Mouse (Mus musculus): ENCODE measurements at regions not wholly inside any gene's neighbourhood (a gene's known extent, or its start where the extent isn't known, plus 50 kb on each side); places are given as distances from the start of the nearest gene placed in this dataset.

- DNase-seq (ENCODE audit: low read depth, low spot score) = no peak
Observed at GRCm38 (mm10) chr6:140300470-140301145, 123.2 kb upstream of the Plekha5 start.

DNA sequence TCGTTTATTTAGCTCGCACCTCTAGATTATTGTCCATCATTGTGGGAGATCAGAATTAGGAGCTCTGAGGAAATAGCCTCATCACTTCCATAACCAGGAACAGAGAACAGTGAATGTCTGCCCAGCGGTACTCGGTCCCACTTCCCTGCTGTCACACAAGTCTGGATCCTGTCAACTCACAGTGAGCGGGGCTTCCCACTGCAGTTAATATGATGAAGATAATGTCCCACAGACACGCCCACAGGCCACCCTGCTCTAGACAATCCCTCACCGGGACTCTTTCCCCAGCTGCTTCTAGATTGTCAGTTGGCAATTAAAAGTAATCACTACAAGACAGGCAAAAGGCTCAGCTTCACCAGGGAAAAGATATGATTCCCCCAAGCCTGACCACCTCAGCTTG is 124.2 kb upstream of the Plekha5 start:
- no peak for DNase-seq (ENCODE audit: low read depth, low spot score)

GRCm38 (mm10) chr6:140297969-140298554 is 125.8 kb upstream of the Plekha5 start:
- no peak for DNase-seq (ENCODE audit: low read depth, low spot score)

DNA sequence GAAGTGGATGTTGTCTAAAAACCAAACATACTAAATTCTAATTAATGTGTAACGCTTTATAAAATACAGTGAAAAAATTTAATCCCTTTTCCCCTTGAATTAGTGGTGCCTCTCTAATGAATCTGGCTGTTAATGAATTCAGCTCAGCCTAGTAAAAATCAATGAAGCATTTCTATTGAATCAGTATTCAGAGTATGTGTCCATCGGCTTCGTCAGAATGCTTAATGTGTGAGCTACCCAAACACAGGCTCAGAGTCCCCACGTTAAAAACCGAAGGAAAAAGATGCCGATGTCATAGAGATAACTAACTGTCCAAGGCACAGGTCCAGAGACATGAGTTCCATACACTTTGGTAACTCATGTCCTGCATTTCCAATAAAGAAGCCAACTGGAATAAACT is 126.3 kb upstream of the Plekha5 start:
- no peak for DNase-seq (ENCODE audit: low read depth, low spot score)

- DNase-seq (ENCODE audit: low read depth, low spot score) = no peak
Observed at GRCm38 (mm10) chr6:140290109-140290508, 133.7 kb upstream of the Plekha5 start.

DNA sequence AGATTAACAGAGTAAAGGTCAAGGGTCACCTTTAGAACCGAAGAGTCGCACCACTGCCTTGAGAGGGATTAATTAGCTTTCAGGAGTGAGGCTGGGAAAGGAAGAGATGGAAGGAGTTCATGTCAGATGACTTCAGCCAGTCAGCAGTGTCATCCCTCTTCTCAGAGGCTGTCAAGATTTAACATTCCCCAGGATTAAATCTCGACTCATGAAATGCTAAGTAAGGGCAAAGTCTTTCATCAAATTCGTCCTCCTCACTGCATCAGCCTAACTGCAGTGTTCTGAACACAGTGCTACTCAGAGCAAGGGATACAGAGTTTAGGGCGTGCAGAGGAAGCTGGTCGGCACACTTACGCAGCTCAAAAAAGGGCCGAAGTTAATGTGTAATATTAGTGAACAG is 135.1 kb upstream of the Plekha5 start:
- DNase-seq (ENCODE audit: low read depth, low spot score) = no peak

DNA sequence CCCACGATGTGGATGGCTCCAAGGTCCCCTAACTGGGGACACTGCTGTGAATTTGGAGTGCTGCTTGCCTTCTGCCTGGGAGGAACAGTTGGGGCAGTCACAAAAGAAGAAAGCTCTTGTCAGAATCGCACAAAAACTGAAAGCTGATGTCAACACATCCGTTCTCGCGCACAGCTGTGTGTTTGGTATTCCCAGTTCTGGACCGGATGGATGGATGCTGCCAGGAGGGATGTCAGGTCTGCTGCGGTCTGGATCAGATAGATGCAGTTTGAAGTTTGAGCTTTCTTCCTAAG is 141.6 kb upstream of the Plekha5 start:
- no peak for DNase-seq (ENCODE audit: low read depth, low spot score)

DNA sequence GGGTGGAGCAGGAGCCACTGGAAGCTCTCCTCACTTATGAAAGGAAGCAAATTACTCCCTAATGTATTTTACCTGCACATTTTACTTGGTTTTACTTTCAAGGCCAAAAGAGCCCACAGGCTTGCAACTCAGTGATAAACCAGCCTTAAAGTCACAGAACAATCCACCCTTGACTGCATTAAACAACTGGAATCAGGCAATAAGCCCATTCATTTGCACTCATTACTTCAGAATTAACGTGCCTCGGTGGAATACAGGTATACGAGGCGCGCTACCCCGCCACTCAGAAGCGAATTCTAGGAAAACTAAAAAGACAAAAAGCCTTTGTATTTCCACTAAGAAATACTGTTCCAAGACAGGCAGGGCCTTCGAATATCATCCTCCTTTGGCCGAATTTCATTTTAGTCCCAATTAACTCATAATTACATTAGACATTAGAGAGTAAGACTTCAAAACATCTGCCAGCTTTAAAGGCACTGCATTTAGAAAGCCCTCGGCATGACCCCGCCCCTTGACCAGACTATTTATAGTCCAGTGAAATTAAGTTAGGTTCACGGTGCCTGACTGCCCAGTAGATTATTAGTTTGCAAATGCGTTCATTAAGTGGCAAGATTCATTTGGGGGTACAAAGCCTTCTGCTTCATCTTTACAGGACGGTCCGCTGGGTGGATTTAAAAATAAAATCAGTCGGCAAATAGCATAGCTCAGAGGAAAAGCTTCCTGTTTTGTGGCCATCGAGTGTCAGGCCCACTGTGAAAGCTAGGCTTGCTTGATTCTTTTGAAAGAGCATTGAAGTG is 142.2 kb upstream of the Plekha5 start:
- DNase-seq (ENCODE audit: low read depth, low spot score) = no peak

GRCm38 (mm10) chr6:140280817-140281475 is 142.9 kb upstream of the Plekha5 start:
- DNase-seq (ENCODE audit: low read depth, low spot score) = no peak

GRCm38 (mm10) chr6:140279736-140280370 is 144.0 kb upstream of the Plekha5 start:
- DNase-seq (ENCODE audit: low read depth, low spot score) = no peak

GRCm38 (mm10) chr6:140278750-140279149 is 145.1 kb upstream of the Plekha5 start:
- no peak for DNase-seq (ENCODE audit: low read depth, low spot score)

DNA sequence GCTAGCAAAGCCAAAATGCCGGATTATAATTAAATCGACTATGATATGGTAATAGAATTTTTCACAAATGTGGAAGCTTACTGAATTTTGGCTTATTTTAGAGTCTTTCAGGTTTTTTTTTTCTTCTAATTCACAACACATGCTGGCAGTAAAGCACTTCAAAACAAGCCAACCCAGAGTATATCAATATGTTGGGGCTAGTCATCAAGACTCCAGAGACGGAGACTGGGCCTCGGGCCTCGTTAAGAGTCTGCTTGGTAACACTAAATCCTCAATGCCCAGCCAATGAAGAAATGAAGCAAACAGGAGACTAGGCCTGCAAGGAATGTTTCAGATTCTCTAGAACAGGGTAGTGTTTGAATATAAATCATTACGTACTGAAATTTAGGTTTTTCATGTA is 153.3 kb upstream of the Plekha5 start:
- no peak for DNase-seq (ENCODE audit: low read depth, low spot score)

- DNase-seq (ENCODE audit: low read depth, low spot score) = no peak
Observed at GRCm38 (mm10) chr6:140268315-140269070, 155.4 kb upstream of the Plekha5 start.

DNA sequence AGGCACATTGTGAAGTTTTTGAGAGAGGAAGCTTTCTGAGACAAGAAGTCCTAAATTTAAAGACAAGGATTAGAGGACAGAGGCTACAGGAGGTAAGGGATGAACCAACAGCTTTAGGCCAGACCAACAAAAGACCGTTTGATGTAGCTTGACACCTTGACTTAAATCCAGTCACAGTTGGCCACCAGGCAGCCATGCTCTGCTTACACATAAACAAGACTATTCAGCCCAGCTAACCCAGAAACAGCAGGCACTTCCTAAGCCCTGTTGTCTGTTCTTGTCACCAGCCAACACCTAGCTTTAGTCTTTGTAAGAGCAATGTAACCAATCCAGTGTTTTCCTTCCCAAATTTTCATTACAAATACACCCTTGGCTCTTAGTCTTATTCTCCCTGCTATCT is 159.9 kb upstream of the Plekha5 start:
- no peak for DNase-seq (ENCODE audit: low read depth, low spot score)

GRCm38 (mm10) chr6:140261813-140262212 is 162.0 kb upstream of the Plekha5 start:
- no peak for DNase-seq (ENCODE audit: low read depth, low spot score)

GRCm38 (mm10) chr6:140258761-140259160 is 165.1 kb upstream of the Plekha5 start:
- no peak for DNase-seq (ENCODE audit: low read depth, low spot score)

DNA sequence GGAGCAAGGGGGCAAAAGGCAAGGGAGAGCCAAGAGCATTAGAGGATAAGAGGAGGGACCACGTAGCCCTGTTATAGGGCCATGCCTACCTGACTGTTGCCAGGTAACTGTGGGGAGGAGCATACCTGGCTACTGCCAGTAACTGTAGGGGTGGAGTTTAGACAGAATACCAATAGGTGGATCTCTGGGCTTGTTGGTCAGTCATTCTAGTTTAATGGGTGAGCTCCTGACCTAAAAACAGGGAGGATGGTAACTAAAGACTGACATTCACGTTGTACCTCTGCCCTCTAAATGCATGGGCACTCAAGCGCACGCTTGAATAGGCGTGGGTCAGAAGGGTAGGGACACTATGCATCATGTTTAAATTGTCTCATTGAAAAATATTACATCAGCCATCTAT is 165.8 kb upstream of the Plekha5 start:
- no peak for DNase-seq (ENCODE audit: low read depth, low spot score)

- DNase-seq (ENCODE audit: low read depth, low spot score) = no peak
Observed at GRCm38 (mm10) chr6:140251527-140251926, 172.3 kb upstream of the Plekha5 start.

- no peak for DNase-seq (ENCODE audit: low read depth, low spot score)
Observed at GRCm38 (mm10) chr6:140243411-140244151, 180.3 kb upstream of the Plekha5 start.

GRCm38 (mm10) chr6:140239356-140239755 is 184.5 kb upstream of the Plekha5 start:
- DNase-seq (ENCODE audit: low read depth, low spot score) = no peak

- no peak for DNase-seq (ENCODE audit: low read depth, low spot score)
Observed at GRCm38 (mm10) chr6:140231537-140231936, 190.3 kb upstream of the Plcz1 start.

All from CD4-positive helper T cell, adult 2 months (primary cell).